Mouse (Mus musculus) kidney, postnatal 0 days (tissue): ENCODE data around the gene 4930426L09Rik. TPM values are rescaled to one million over a fixed set of nuclear protein-coding genes. Genes with fewer than 3 reads are reported as not detected.
A peak's percentile ranks its signal among the peaks of the same experiment; 100 is the strongest.

Experiments
- ATAC-seq: fragments of 200-750 bp; cut with Nextera tagmentation; replicated peaks from 2 replicates; pipeline ENCODE4 v1.8.0; 2017; ENCODE audit warnings: low read depth, moderate number of reproducible peaks, moderate TSS enrichment, moderate library complexity; ENCODE audit not compliant: low FRiP score
- DNase-seq: peaks from one replicate; pipeline ENCODE4 v3.0.0-alpha.2; 2016; ENCODE audit warnings: low spot score
- H3K27ac ChIP-seq: fragments of 300-500 bp; sonication (generic); 2 replicates; pipeline ENCODE4 v1.5.1; 2014; ENCODE audit warnings: mild to moderate bottlenecking
- H3K27me3 ChIP-seq: fragments of 300-500 bp; sonication (generic); 2 replicates; pipeline ENCODE4 v1.6.1; 2014; ENCODE audit warnings: low read length, mixed read lengths; ENCODE audit not compliant: insufficient read depth
- H3K36me3 ChIP-seq: fragments of 300-500 bp; sonication (generic); 2 replicates; pipeline ENCODE4 v1.6.1; 2014; ENCODE audit warnings: low read length, mixed read lengths; ENCODE audit not compliant: insufficient read depth
- H3K4me1 ChIP-seq: fragments of 300-500 bp; sonication (generic); replicated peaks from 2 replicates; pipeline ENCODE4 v1.6.1; 2014; ENCODE audit warnings: antibody characterized with exemption, low read length, mixed read lengths; ENCODE audit not compliant: insufficient read depth
- H3K4me2 ChIP-seq: fragments of 300-500 bp; sonication (generic); 2 replicates; pipeline ENCODE4 v1.6.1; 2014; ENCODE audit warnings: mild to moderate bottlenecking, low read length, moderate library complexity, mixed read lengths
- H3K4me3 ChIP-seq: fragments of 300-500 bp; sonication (generic); replicated peaks from 2 replicates; pipeline ENCODE4 v1.5.1; 2014; ENCODE audit warnings: low read depth, low read length
- H3K9ac ChIP-seq: fragments of 300-500 bp; sonication (generic); 2 replicates; pipeline ENCODE4 v1.6.1; 2014; ENCODE audit warnings: low read depth, low read length
- H3K9me3 ChIP-seq: fragments of 300-500 bp; sonication (generic); replicated peaks from 2 replicates; pipeline ENCODE4 v1.6.1; 2016; ENCODE audit warnings: low read length, inconsistent platforms, mixed read lengths
- CTCF ChIP-seq: IDR thresholded peaks from 2 replicates; pipeline ENCODE4 v1.5.1; 2016; ENCODE audit warnings: antibody characterized with exemption, low read depth, mild to moderate bottlenecking, moderate library complexity
- WGBS: fragments of 180-500 bp; shearing (Covaris S2); extraction: QIAGEN DNeasy Blood & Tissue Kit; methylation state at CpG from one replicate; pipeline ENCODE4 v1.1.7; 2014; 5-methylcytosine and 5-hydroxymethylcytosine counted together
- polyA plus RNA-seq: library from polyadenylated mRNA; unstranded; fragments of >200 nt; fragmentation: Nextera tagmentation; extraction: Ambion mirVana; gene quantifications from 2 replicates; pipeline ENCODE4 v1.2.1, GENCODE M21; 2015

The 4930426L09Rik gene
- 0.43 and 0.54 TPM in 2 replicates for polyA plus RNA-seq

DNA sequence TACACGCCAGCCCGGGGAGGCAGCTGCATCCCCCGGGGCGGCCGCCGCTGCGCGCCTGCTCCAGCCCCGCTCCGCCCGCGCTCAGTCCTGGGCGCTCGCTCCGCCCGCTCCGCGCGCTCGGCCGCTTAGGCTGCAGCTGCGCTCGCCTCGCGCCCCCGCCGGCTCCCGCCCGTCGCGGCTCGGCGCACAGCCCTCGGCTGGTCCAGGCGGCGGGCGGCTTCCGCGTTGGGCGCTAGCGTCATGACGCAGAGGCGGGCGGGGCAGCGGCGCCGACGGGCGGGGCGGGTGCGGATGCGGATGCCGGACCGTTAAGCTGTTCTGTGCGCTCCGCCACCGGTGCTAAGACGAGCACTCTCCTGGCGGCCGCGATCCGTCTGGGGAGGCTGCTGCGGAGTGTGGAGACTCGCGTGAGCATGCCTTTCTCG lies at the start of gene 4930426L09Rik, which contains the start of gene Pip4k2a:
Gene 4930426L09Rik (plus strand): TSS at position 290 of the 425 bp plus-strand sequence.
Gene Pip4k2a (minus strand): TSS at position 73 of the 425 bp plus-strand sequence.
- ATAC-seq (peak; percentile 95), DNase-seq (peak; percentile 92)
- WGBS: under 1% methylated on average over 66 of the region's 66 CpGs

DNA sequence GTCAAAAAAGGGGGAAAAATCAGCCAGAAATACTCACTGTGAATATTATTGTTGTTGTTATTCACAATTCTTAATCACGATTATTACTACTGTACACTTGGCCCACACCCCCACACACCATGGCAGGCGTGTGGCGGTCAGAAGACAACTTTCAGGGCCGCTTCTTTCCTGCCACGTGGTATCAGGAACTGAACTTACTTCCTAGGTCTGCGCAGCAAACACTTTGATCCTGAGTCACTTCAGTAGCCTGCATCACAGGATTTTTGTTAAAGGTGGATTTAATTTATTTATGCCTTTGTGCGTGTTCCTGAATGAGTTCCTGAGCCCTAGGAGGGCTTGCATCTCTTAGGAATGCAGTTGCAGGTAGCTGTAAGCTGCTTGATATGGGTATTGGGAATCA lies 49.4 kb upstream of the 4930426L09Rik start:
- Histone ChIP-seq H3K4me2 (no peak overlapping the region), H3K36me3 (no peaks in the 10 kb centered on the region), H3K27me3 (no peaks in the 10 kb centered on the region), H3K4me3 (no peak overlapping the region), H3K4me1 (peaks cover 17% of the 10 kb centered on the region), H3K9ac (no peak overlapping the region), H3K27ac (no peak overlapping the region), H3K9me3 (no peaks in the 10 kb centered on the region)
- DNase-seq (no peak), ATAC-seq (no peak)
- no peak for TF ChIP-seq CTCF
- WGBS: 75% methylated on average over 7 of the region's 7 CpGs

More for the DNA sequence above, at the start of gene 4930426L09Rik, which contains the start of gene Pip4k2a:
- Histone ChIP-seq H3K9ac (peak within 1 kb of the TSS; percentile 71), H3K9me3 (no peaks in the 10 kb centered on the region), H3K4me2 (peak within 1 kb of the TSS; percentile 74), H3K4me1 (peaks cover 10% of the 10 kb centered on the region; the same call in 1 of the 2 replicates), H3K27me3 (no peaks in the 10 kb centered on the region), H3K4me3 (peak within 1 kb of the TSS; percentile 84), H3K36me3 (no peaks in the 10 kb centered on the region), H3K27ac (peak within 1 kb of the TSS; percentile 88)
- TF ChIP-seq CTCF: no peak

DNA sequence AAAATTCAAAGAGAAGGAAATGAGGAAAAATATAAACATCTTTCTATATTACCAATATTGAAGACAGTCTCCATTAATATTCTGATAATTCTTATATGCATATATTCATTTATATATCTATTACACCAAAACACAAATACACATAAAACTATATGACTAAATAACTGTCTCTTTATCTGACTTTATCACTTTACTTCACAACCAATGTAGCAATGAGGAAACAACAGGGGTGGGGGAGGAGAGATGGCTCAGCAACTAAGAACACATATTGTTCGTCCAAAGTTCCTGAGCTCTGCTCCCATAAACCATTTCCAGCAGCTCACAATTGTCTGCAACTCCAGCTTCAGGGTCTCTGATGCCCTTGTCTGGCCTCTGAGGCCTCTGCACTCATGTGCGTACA lies 47.4 kb upstream of the 4930426L09Rik start:
- H3K4me2 ChIP-seq: no peak overlapping the region
- 61% methylated on average over 2 of the region's 2 CpGs for WGBS

DNA sequence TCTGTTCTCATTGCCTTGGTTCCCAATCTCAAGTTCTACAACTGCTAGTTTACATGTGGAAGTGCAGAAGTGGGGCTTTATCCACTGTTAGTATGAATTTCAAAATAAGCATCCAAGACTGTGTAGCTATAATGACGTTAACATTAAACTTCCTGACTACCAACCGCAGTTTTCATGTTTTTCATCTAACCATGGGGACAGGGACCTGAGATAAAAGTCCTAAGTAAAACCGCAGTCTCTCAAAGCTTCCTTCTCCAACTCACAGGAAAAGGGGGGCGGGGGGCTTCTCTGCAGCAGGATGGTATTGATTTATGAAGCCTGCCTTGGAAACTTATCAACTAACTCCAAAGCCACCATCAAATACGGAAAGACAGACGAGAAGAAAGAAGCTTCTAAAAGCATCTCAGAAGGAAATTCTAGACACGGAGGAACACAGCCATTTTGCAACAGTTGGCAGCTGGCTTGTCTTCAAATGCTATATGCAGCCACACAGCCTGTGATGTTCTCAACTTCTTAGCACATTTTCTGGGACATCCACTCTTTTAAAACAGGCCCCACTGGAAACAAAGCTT lies 46.0 kb upstream of the 4930426L09Rik start:
- Histone ChIP-seq H3K4me2 (peak overlapping the region; percentile 18), H3K27me3 (no peaks in the 10 kb centered on the region), H3K9me3 (no peaks in the 10 kb centered on the region), H3K9ac (no peak overlapping the region), H3K4me1 (peaks cover 26% of the 10 kb centered on the region), H3K36me3 (no peaks in the 10 kb centered on the region), H3K27ac (peak overlapping the region; percentile 42), H3K4me3 (no peak overlapping the region)
- TF ChIP-seq CTCF: no peak
- DNase-seq (peak; percentile 69), ATAC-seq (no peak)
- WGBS: 24% methylated on average over 7 of the region's 7 CpGs

More for the DNA sequence above, 47.4 kb upstream of the 4930426L09Rik start:
- Histone ChIP-seq H3K36me3 (no peaks in the 10 kb centered on the region), H3K9me3 (no peaks in the 10 kb centered on the region), H3K27ac (no peak overlapping the region), H3K27me3 (no peaks in the 10 kb centered on the region), H3K9ac (no peak overlapping the region), H3K4me3 (no peak overlapping the region), H3K4me1 (peaks cover 21% of the 10 kb centered on the region)
- DNase-seq (no peak), ATAC-seq (no peak)
- no peak for TF ChIP-seq CTCF

DNA sequence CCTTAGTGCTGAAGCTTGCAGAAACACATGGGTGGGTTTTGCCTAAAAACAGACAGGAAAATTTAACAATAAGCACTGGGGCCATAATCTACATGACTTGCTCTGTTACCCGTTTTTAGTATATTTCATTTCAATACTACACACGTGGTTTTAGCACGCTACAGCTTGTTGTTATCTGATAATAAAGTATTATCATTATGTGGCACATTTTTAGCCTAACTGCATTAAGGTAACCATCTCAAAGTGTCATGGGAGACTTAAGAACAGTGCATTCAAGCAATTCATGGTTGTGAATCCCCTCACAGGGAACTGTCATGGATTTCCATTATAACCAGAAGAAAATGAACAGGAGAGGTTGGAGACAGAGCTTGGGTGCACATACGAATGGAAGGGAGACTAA lies 43.7 kb upstream of the 4930426L09Rik start:
- Histone ChIP-seq H3K4me3 (no peak overlapping the region), H3K27ac (no peak overlapping the region), H3K9me3 (no peaks in the 10 kb centered on the region), H3K4me1 (peaks cover 29% of the 10 kb centered on the region), H3K36me3 (no peaks in the 10 kb centered on the region), H3K4me2 (no peak overlapping the region), H3K9ac (no peak overlapping the region), H3K27me3 (no peaks in the 10 kb centered on the region)
- 83% methylated on average over 4 of the region's 4 CpGs for WGBS
- no peak for DNase-seq
- no peak for TF ChIP-seq CTCF
- ATAC-seq: no peak

DNA sequence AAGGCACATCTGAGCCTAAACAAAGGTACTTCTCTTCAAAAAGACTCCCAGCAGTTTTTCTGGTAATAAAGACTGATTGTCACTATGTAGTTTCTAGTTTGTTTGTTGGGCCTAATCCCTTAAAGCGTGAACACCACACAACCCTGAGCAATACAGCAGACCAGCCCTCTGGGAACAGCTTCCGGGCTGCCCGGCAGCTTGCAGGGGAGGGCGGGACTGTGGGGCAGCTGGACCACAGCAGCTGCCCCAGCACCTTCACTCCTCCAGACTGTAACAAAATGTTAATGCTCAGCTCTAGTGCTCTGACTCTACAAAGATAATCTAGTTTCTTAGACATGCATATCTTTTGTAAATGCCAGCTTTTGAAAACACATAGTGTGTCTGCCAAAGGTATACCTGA lies 43.1 kb upstream of the 4930426L09Rik start:
- Histone ChIP-seq H3K4me2 (no peak overlapping the region), H3K9me3 (no peaks in the 10 kb centered on the region), H3K27me3 (no peaks in the 10 kb centered on the region), H3K36me3 (no peaks in the 10 kb centered on the region), H3K27ac (no peak overlapping the region), H3K4me1 (peaks cover 29% of the 10 kb centered on the region), H3K9ac (no peak overlapping the region), H3K4me3 (no peak overlapping the region)
- 41% methylated on average over 4 of the region's 4 CpGs for WGBS
- DNase-seq (no peak), ATAC-seq (no peak)
- no peak for TF ChIP-seq CTCF
